Mouse (Mus musculus): ENCODE data around the gene Fgd1. TPM values are rescaled to one million over a fixed set of nuclear protein-coding genes. Genes with fewer than 3 reads are reported as not detected.

Fgd1 gene
- not detected for polyA plus RNA-seq (2017; shearing (Covaris generic))

GRCm38 (mm10) chrX:151045850-151046249 lies at the start of gene Fgd1:
TSS of gene Fgd1 (plus strand) at chrX:151046150.

GRCm38 (mm10) chrX:151016938-151017877 lies 28.7 kb upstream of the Fgd1 start, which contains the start of gene Gnl3l:
TSS of gene Gnl3l (minus strand) at chrX:151017322.

GRCm38 (mm10) chrX:151096171-151097058 lies 50.5 kb downstream of the Fgd1 start, which contains the start of gene Tsr2:
TSS of gene Tsr2 (minus strand) at chrX:151096543.

Other genes with a start within 250 kb of the Fgd1 start
- gene Maged2, start 231.8 kb upstream of the Fgd1 start, polyA plus RNA-seq (2017; shearing (Covaris generic)), result 24.3 TPM
- 28.3 TPM for gene Gnl3l, start 28.8 kb upstream of the Fgd1 start, polyA plus RNA-seq (2017; shearing (Covaris generic))
- gene Tsr2, start 50.4 kb downstream of the Fgd1 start, polyA plus RNA-seq (2017; shearing (Covaris generic)), result 27.7 TPM
- gene Wnk3, start 151.9 kb downstream of the Fgd1 start, polyA plus RNA-seq (2017; shearing (Covaris generic)), result 0.24 TPM